Mouse (Mus musculus) embryo, embryonic 10.5 days (tissue): ENCODE data around the gene Thtpa.

ENCODE experiments used
- DNase-seq: peaks from one replicate; pipeline ENCODE4 v3.0.0-alpha.2; 2015; ENCODE audit warnings: low spot score

Thtpa gene

GRCm38 (mm10) chr14:55077481-55078365 is 16.9 kb upstream of the Thtpa start:
- no peak for DNase-seq

GRCm38 (mm10) chr14:55078366-55078989 is 16.1 kb upstream of the Thtpa start:
- DNase-seq, result peak; percentile 68

- DNase-seq, result peak; percentile 90
These were observed 15.2 kb upstream of the Thtpa start for GRCm38 (mm10) chr14:55079214-55079970.

- no peak for DNase-seq
These were observed 13.5 kb upstream of the Thtpa start for GRCm38 (mm10) chr14:55081105-55081504.

- no peak for DNase-seq
These were observed 11.1 kb upstream of the Thtpa start for GRCm38 (mm10) chr14:55083481-55083880.

GRCm38 (mm10) chr14:55085324-55086008 is 9.1 kb upstream of the Thtpa start:
- no peak for DNase-seq

- DNase-seq, result no peak
These were observed 8.5 kb upstream of the Thtpa start for GRCm38 (mm10) chr14:55086009-55086514.

- peak; percentile 49 for DNase-seq
These were observed 5.2 kb upstream of the Thtpa start for GRCm38 (mm10) chr14:55089199-55089947.

GRCm38 (mm10) chr14:55091209-55091865 is 3.2 kb upstream of the Thtpa start:
- DNase-seq, result no peak

- DNase-seq, result peak; percentile 97
These were observed 2.5 kb upstream of the Thtpa start, which contains the start of gene Zfhx2 for GRCm38 (mm10) chr14:55092011-55092577. Zfhx2 (minus strand) TSS chr14:55092324.

GRCm38 (mm10) chr14:55093927-55094326 is 657 bp upstream of the Thtpa start:
- DNase-seq, result no peak

GRCm38 (mm10) chr14:55095263-55095662 is 679 bp downstream of the Thtpa start:
- DNase-seq, result no peak

- no peak for DNase-seq
These were observed 1.1 kb downstream of the Thtpa start for GRCm38 (mm10) chr14:55095671-55096070.

- DNase-seq, result no peak
These were observed 2.0 kb downstream of the Thtpa start for GRCm38 (mm10) chr14:55096573-55097087.

- no peak for DNase-seq
These were observed 3.1 kb downstream of the Thtpa start for GRCm38 (mm10) chr14:55097646-55098045.

GRCm38 (mm10) chr14:55098067-55098466 is 3.5 kb downstream of the Thtpa start:
- peak; percentile 68 for DNase-seq

GRCm38 (mm10) chr14:55101592-55101991 is 7.0 kb downstream of the Thtpa start:
- peak; percentile 82 for DNase-seq

GRCm38 (mm10) chr14:55102253-55102785 is 7.7 kb downstream of the Thtpa start:
- DNase-seq, result no peak

- DNase-seq, result no peak
These were observed 9.8 kb downstream of the Thtpa start for GRCm38 (mm10) chr14:55104365-55104764.

GRCm38 (mm10) chr14:55105386-55105785 is 10.8 kb downstream of the Thtpa start:
- DNase-seq, result peak; percentile 45
